18 mouse cellular contexts compared by ENCODE assay signal in the genomic region with DNA sequence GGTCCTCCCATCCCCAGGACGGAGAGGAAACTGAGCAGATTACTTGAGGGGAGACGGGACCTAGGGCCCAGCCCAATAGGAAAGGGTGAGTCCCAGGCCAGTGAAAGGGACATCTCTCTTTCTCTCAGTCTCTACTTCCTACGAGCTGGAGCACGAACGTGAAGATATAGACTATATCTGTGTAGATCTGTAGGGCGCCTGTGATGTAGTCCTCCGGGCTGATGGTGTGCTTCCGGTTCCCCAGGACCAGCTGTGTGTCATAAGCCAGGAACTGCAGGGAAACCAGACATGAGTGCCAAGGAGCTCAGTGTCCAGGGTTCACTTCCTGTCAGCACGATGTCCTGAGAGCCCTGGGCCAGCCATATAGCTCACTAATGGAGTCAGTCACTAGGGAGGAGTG. TPM values are rescaled to one million over a fixed set of nuclear protein-coding genes. Genes with fewer than 3 reads are reported as not detected.
A peak's percentile ranks its signal among the peaks of the same experiment; 100 is the strongest.
DNase-seq lines count a peak whose midpoint lies in the region; ATAC-seq lines count a peak whose summit lies in the region.
"Had no signal": no experiment of that assay in that cellular context is flagged by ENCODE, and none has a peak within 500 bp of the region (broad histone marks: within the 10 kb centered on the region; RNA-seq: fewer than 3 reads in every experiment).

No protein-coding gene starts in this region.

- no peak for ATAC-seq in embryonic facial prominence, embryonic 15.5 days (ENCODE audit: insufficient number of reproducible peaks, low FRiP score, low TSS enrichment, low read depth)
- ATAC-seq in heart, embryonic 15.5 days (replicated peaks; ENCODE audit: insufficient number of reproducible peaks, insufficient read depth, low FRiP score, low read depth) = no peak
- no peak for ATAC-seq in neural tube, embryonic 13.5 days (ENCODE audit: low read depth)
- ATAC-seq in forebrain, embryonic 12.5 days (ENCODE audit: low FRiP score) = no peak
- ATAC-seq: forebrain, embryonic 15.5 days had no signal

- no peak overlapping the region for H3K4me2 ChIP-seq in embryonic facial prominence, embryonic 15.5 days (replicated peaks)
- H3K4me2 ChIP-seq in heart, embryonic 15.5 days = no peak overlapping the region
- H3K4me2 ChIP-seq in neural tube, embryonic 13.5 days = no peak overlapping the region
- no peak overlapping the region for H3K4me2 ChIP-seq in forebrain, embryonic 12.5 days
- H3K4me2 ChIP-seq: forebrain, embryonic 15.5 days; hindbrain, embryonic 12.5 days; midbrain, embryonic 12.5 days had no signal

- no peaks in the 10 kb centered on the region for H3K9me3 ChIP-seq in embryonic facial prominence, embryonic 15.5 days (replicated peaks)
- no peaks in the 10 kb centered on the region for H3K9me3 ChIP-seq in embryonic facial prominence, embryonic 10.5 days
- no peaks in the 10 kb centered on the region for H3K9me3 ChIP-seq in heart, embryonic 15.5 days (replicated peaks)
- no peaks in the 10 kb centered on the region for H3K9me3 ChIP-seq in neural tube, embryonic 13.5 days
- H3K9me3 ChIP-seq in forebrain, embryonic 12.5 days = no peaks in the 10 kb centered on the region
- H3K9me3 ChIP-seq: forebrain, embryonic 15.5 days; hindbrain, embryonic 12.5 days; midbrain, embryonic 12.5 days had no signal

- peaks cover 27% of the 10 kb centered on the region for H3K4me1 ChIP-seq in embryonic facial prominence, embryonic 15.5 days
- H3K4me1 ChIP-seq in embryonic facial prominence, embryonic 10.5 days = peaks cover 18% of the 10 kb centered on the region
- peaks cover 79% of the 10 kb centered on the region for H3K4me1 ChIP-seq in heart, embryonic 15.5 days (replicated peaks)
- H3K4me1 ChIP-seq in neural tube, embryonic 13.5 days (replicated peaks) = peaks cover 22% of the 10 kb centered on the region
- peaks cover 11% of the 10 kb centered on the region for H3K4me1 ChIP-seq in forebrain, embryonic 12.5 days

- H3K4me3 ChIP-seq in embryonic facial prominence, embryonic 15.5 days (replicated peaks) = no peak overlapping the region
- no peak overlapping the region for H3K4me3 ChIP-seq in embryonic facial prominence, embryonic 10.5 days
- no peak overlapping the region for H3K4me3 ChIP-seq in heart, embryonic 15.5 days
- no peak overlapping the region for H3K4me3 ChIP-seq in neural tube, embryonic 13.5 days
- H3K4me3 ChIP-seq in forebrain, embryonic 12.5 days (replicated peaks) = no peak overlapping the region
- H3K4me3 ChIP-seq: forebrain, embryonic 15.5 days; hindbrain, embryonic 12.5 days; midbrain, embryonic 12.5 days had no signal

- 87% methylated on average over 9 of the region's 9 CpGs for WGBS in embryonic facial prominence, embryonic 15.5 days
- WGBS in embryonic facial prominence, embryonic 10.5 days = 87% methylated on average over 9 of the region's 9 CpGs
- 66% methylated on average over 9 of the region's 9 CpGs for WGBS in heart, embryonic 15.5 days
- WGBS in neural tube, embryonic 13.5 days = 91% methylated on average over 9 of the region's 9 CpGs
- 91% methylated on average over 9 of the region's 9 CpGs for WGBS in forebrain, embryonic 12.5 days

- no peak for DNase-seq in embryonic facial prominence, embryonic 10.5 days (ENCODE audit: low spot score)
- no peak for DNase-seq in heart, postnatal 36 days
- no peak for DNase-seq in neural tube, embryonic 10.5 days (ENCODE audit: extremely low spot score, low spot score)
- DNase-seq: B cell, adult 2 months; cerebellum, adult 18-20 months; embryo, embryonic 11 days; kidney, postnatal 14 days; layer of hippocampus, adult 9-11 months; lung, postnatal 4 days; thymus, postnatal 4 days had no signal

- peaks cover 55% of the 10 kb centered on the region for H3K36me3 ChIP-seq in embryonic facial prominence, embryonic 15.5 days
- H3K36me3 ChIP-seq in embryonic facial prominence, embryonic 10.5 days (replicated peaks) = peaks cover 68% of the 10 kb centered on the region
- H3K36me3 ChIP-seq in heart, embryonic 15.5 days = peaks cover 35% of the 10 kb centered on the region; the same call in 1 of the 2 replicates
- H3K36me3 ChIP-seq in neural tube, embryonic 13.5 days = peaks cover 53% of the 10 kb centered on the region
- peaks cover 41% of the 10 kb centered on the region for H3K36me3 ChIP-seq in forebrain, embryonic 12.5 days (replicated peaks)
- H3K36me3 ChIP-seq: forebrain, embryonic 15.5 days had no signal

- no peaks in the 10 kb centered on the region for H3K27me3 ChIP-seq in embryonic facial prominence, embryonic 15.5 days
- no peaks in the 10 kb centered on the region for H3K27me3 ChIP-seq in embryonic facial prominence, embryonic 10.5 days (replicated peaks; ENCODE audit: low read depth, poor library complexity, severe bottlenecking)
- no peaks in the 10 kb centered on the region for H3K27me3 ChIP-seq in heart, embryonic 15.5 days
- H3K27me3 ChIP-seq in neural tube, embryonic 13.5 days = no peaks in the 10 kb centered on the region
- no peaks in the 10 kb centered on the region for H3K27me3 ChIP-seq in forebrain, embryonic 12.5 days
- H3K27me3 ChIP-seq: forebrain, embryonic 15.5 days; hindbrain, embryonic 12.5 days; midbrain, embryonic 12.5 days had no signal

- no peak overlapping the region for H3K9ac ChIP-seq in embryonic facial prominence, embryonic 15.5 days
- H3K9ac ChIP-seq in heart, embryonic 15.5 days = no peak overlapping the region; the same call in 1 of the 2 replicates
- no peak overlapping the region for H3K9ac ChIP-seq in neural tube, embryonic 13.5 days
- no peak overlapping the region for H3K9ac ChIP-seq in forebrain, embryonic 12.5 days
- H3K9ac ChIP-seq: forebrain, embryonic 15.5 days; midbrain, embryonic 12.5 days had no signal

- intact Hi-C loops in heart, postnatal 36 days (cut with DNase I) = loop anchor here (2.0 kb wide), 1 partner anchor 24 kb away; no protein-coding TSS in a partner anchor

- 0 out of 2 replicates have a peak overlapping the region, but pooled peaks have one; percentile 5 for H3K27ac ChIP-seq in embryonic facial prominence, embryonic 15.5 days (replicated peaks)
- no peak overlapping the region for H3K27ac ChIP-seq in embryonic facial prominence, embryonic 10.5 days (replicated peaks)
- H3K27ac ChIP-seq in heart, embryonic 15.5 days = peak overlapping the region; percentile 89
- 0 out of 2 replicates have a peak overlapping the region, but pooled peaks have one; percentile 38 for H3K27ac ChIP-seq in neural tube, embryonic 13.5 days (replicated peaks)
- no peak overlapping the region for H3K27ac ChIP-seq in forebrain, embryonic 12.5 days
- H3K27ac ChIP-seq: forebrain, embryonic 15.5 days; hindbrain, embryonic 12.5 days; midbrain, embryonic 12.5 days had no signal

RNA-seq across cellular contexts. Expression of a gene that starts 4.5 kb away (rescaled TPM):
- polyA plus RNA-seq in embryonic facial prominence, embryonic 15.5 days (2015; fragmentation: Nextera tagmentation; extraction: Ambion mirVana) = 120 and 130 TPM in 2 replicates
- 108 and 109 TPM in 2 replicates for polyA plus RNA-seq in embryonic facial prominence, embryonic 10.5 days (2016; fragmentation: Nextera tagmentation; extraction: Ambion mirVana)
- polyA plus RNA-seq in heart, embryonic 15.5 days (2015; fragmentation: Nextera tagmentation; extraction: Ambion mirVana) = 276 and 288 TPM in 2 replicates
- 100 to 1,000 TPM; 145 to 159 TPM for total RNA-seq in heart, postnatal 36 days (2021)
- polyA plus RNA-seq in neural tube, embryonic 13.5 days (2015; fragmentation: Nextera tagmentation; extraction: Ambion mirVana) = 104 and 119 TPM in 2 replicates
- 87.5 and 88.9 TPM in 2 replicates for polyA plus RNA-seq in forebrain, embryonic 12.5 days (2016; fragmentation: Nextera tagmentation; extraction: Ambion mirVana)

RNA-seq across cellular contexts. Expression of a gene that starts 4.7 kb away (rescaled TPM):
- polyA plus RNA-seq in embryonic facial prominence, embryonic 15.5 days (2015; fragmentation: Nextera tagmentation; extraction: Ambion mirVana) = 247 and 256 TPM in 2 replicates
- polyA plus RNA-seq in embryonic facial prominence, embryonic 10.5 days (2016; fragmentation: Nextera tagmentation; extraction: Ambion mirVana) = 259 and 262 TPM in 2 replicates
- polyA plus RNA-seq in heart, embryonic 15.5 days (2015; fragmentation: Nextera tagmentation; extraction: Ambion mirVana) = 168 and 209 TPM in 2 replicates
- 100 to 1,000 TPM; 102 to 104 TPM for total RNA-seq in heart, postnatal 36 days (2021)
- polyA plus RNA-seq in neural tube, embryonic 13.5 days (2015; fragmentation: Nextera tagmentation; extraction: Ambion mirVana) = 195 and 200 TPM in 2 replicates
- polyA plus RNA-seq in forebrain, embryonic 12.5 days (2016; fragmentation: Nextera tagmentation; extraction: Ambion mirVana) = 184 and 190 TPM in 2 replicates

RNA-seq across cellular contexts. Expression of a gene that starts 10.9 kb away (rescaled TPM):
- polyA plus RNA-seq in embryonic facial prominence, embryonic 15.5 days (2015; fragmentation: Nextera tagmentation; extraction: Ambion mirVana) = not detected in 2 replicates
- polyA plus RNA-seq in embryonic facial prominence, embryonic 10.5 days (2016; fragmentation: Nextera tagmentation; extraction: Ambion mirVana) = 0.41 and 0.70 TPM in 2 replicates
- polyA plus RNA-seq in heart, embryonic 15.5 days (2015; fragmentation: Nextera tagmentation; extraction: Ambion mirVana) = 0.13 and 0.34 TPM in 2 replicates
- total RNA-seq in heart, postnatal 36 days (2021) = not detected
- 0.28 TPM in 1 of 2 replicates, not detected in the other for polyA plus RNA-seq in neural tube, embryonic 13.5 days (2015; fragmentation: Nextera tagmentation; extraction: Ambion mirVana)
- 0.18 and 0.29 TPM in 2 replicates for polyA plus RNA-seq in forebrain, embryonic 12.5 days (2016; fragmentation: Nextera tagmentation; extraction: Ambion mirVana)
- total RNA-seq: left cerebral cortex, postnatal 14 days had no signal
- polyA plus RNA-seq: forebrain, embryonic 15.5 days; midbrain, embryonic 12.5 days had no signal

RNA-seq across cellular contexts. Expression of a gene that starts 16.2 kb away (rescaled TPM):
- 56.6 and 63.9 TPM in 2 replicates for polyA plus RNA-seq in embryonic facial prominence, embryonic 15.5 days (2015; fragmentation: Nextera tagmentation; extraction: Ambion mirVana)
- 12.4 and 12.5 TPM in 2 replicates for polyA plus RNA-seq in embryonic facial prominence, embryonic 10.5 days (2016; fragmentation: Nextera tagmentation; extraction: Ambion mirVana)
- polyA plus RNA-seq in heart, embryonic 15.5 days (2015; fragmentation: Nextera tagmentation; extraction: Ambion mirVana) = 44.9 and 48.1 TPM in 2 replicates
- 10 to 100 TPM; 45.8 to 50.5 TPM for total RNA-seq in heart, postnatal 36 days (2021)
- polyA plus RNA-seq in neural tube, embryonic 13.5 days (2015; fragmentation: Nextera tagmentation; extraction: Ambion mirVana) = 9.0 and 10.9 TPM in 2 replicates
- 6.7 and 7.9 TPM in 2 replicates for polyA plus RNA-seq in forebrain, embryonic 12.5 days (2016; fragmentation: Nextera tagmentation; extraction: Ambion mirVana)

RNA-seq across cellular contexts. Expression of a gene that starts 53.4 kb away (rescaled TPM):
- polyA plus RNA-seq in embryonic facial prominence, embryonic 15.5 days (2015; fragmentation: Nextera tagmentation; extraction: Ambion mirVana) = 401 and 415 TPM in 2 replicates
- 359 and 369 TPM in 2 replicates for polyA plus RNA-seq in embryonic facial prominence, embryonic 10.5 days (2016; fragmentation: Nextera tagmentation; extraction: Ambion mirVana)
- 406 and 413 TPM in 2 replicates for polyA plus RNA-seq in heart, embryonic 15.5 days (2015; fragmentation: Nextera tagmentation; extraction: Ambion mirVana)
- 100 to 1,000 TPM; 135 to 140 TPM for total RNA-seq in heart, postnatal 36 days (2021)
- 436 and 457 TPM in 2 replicates for polyA plus RNA-seq in neural tube, embryonic 13.5 days (2015; fragmentation: Nextera tagmentation; extraction: Ambion mirVana)
- polyA plus RNA-seq in forebrain, embryonic 12.5 days (2016; fragmentation: Nextera tagmentation; extraction: Ambion mirVana) = 356 and 369 TPM in 2 replicates

Comparison
In these comparisons a context has a peak if more than half of its experiments do, and no peak if none do; other contexts are left out.
1. H3K27ac ChIP-seq: peak in embryonic facial prominence, embryonic 15.5 days (single experiment), heart, embryonic 15.5 days (single experiment) and neural tube, embryonic 13.5 days (single experiment); none in embryonic facial prominence, embryonic 10.5 days (single experiment) and forebrain, embryonic 12.5 days (single experiment).